Mouse (Mus musculus) midbrain, postnatal 0 days (tissue): ENCODE data around the gene Gm10638. TPM values are rescaled to one million over a fixed set of nuclear protein-coding genes. Genes with fewer than 3 reads are reported as not detected.

Experiments used
- ATAC-seq: fragments of 200-750 bp; cut with Nextera tagmentation; 2 replicates; pipeline ENCODE4 v1.8.0; 2017; ENCODE audit warnings: moderate number of reproducible peaks, mild to moderate bottlenecking, moderate TSS enrichment, moderate library complexity; ENCODE audit not compliant: low FRiP score
- DNase-seq: peaks from one replicate; pipeline ENCODE4 v3.0.0-alpha.2; 2015; ENCODE audit warnings: low spot score
- H3K27ac ChIP-seq: fragments of 300-500 bp; sonication (generic); 2 replicates; pipeline ENCODE4 v1.5.1; 2014; ENCODE audit warnings: low read depth, mild to moderate bottlenecking, low read length, mixed read lengths
- H3K27me3 ChIP-seq: fragments of 300-500 bp; sonication (generic); 2 replicates; pipeline ENCODE4 v1.6.1; 2014; ENCODE audit warnings: low read length, control low read depth, mixed read lengths; ENCODE audit not compliant: insufficient read depth
- H3K36me3 ChIP-seq: fragments of 300-500 bp; sonication (generic); 2 replicates; pipeline ENCODE4 v1.6.1; 2014; ENCODE audit warnings: low read length, control low read depth, mixed read lengths; ENCODE audit not compliant: insufficient read depth
- H3K4me1 ChIP-seq: fragments of 300-500 bp; sonication (generic); 2 replicates; pipeline ENCODE4 v1.6.1; 2014; ENCODE audit warnings: mild to moderate bottlenecking, control low read depth, antibody characterized with exemption, low read length, mixed read lengths; ENCODE audit not compliant: insufficient read depth
- H3K4me2 ChIP-seq: fragments of 300-500 bp; sonication (generic); 2 replicates; pipeline ENCODE4 v1.6.1; 2014; ENCODE audit warnings: low read depth, mild to moderate bottlenecking, low read length, mixed read lengths; ENCODE audit not compliant: poor library complexity, severe bottlenecking
- H3K4me3 ChIP-seq: fragments of 300-500 bp; sonication (generic); 2 replicates; pipeline ENCODE4 v1.5.1; 2014; ENCODE audit warnings: low read depth, mild to moderate bottlenecking, low read length, moderate library complexity
- H3K9ac ChIP-seq: fragments of 300-500 bp; sonication (generic); replicated peaks from 2 replicates; pipeline ENCODE4 v1.6.1; 2014; ENCODE audit warnings: mild to moderate bottlenecking, low read length, moderate library complexity, mixed read lengths; ENCODE audit not compliant: poor library complexity, severe bottlenecking
- H3K9me3 ChIP-seq: fragments of 300-500 bp; sonication (generic); 2 replicates; pipeline ENCODE4 v1.6.1; 2016; ENCODE audit warnings: low read length, control low read depth
- CTCF ChIP-seq: IDR thresholded peaks from 2 replicates; pipeline ENCODE4 v1.5.1; 2016; ENCODE audit warnings: antibody characterized with exemption, mild to moderate bottlenecking
- WGBS: fragments of 180-500 bp; shearing (Covaris S2); extraction: QIAGEN DNeasy Blood & Tissue Kit; methylation state at CpG from one replicate; pipeline ENCODE4 v1.1.7; 2014; 5-methylcytosine and 5-hydroxymethylcytosine counted together
- polyA plus RNA-seq: library from polyadenylated mRNA; unstranded; fragments of >200 nt; fragmentation: Nextera tagmentation; extraction: Ambion mirVana; gene quantifications from 2 replicates; pipeline ENCODE4 v1.2.1, GENCODE M21; 2015
- total RNA-seq: library from RNA; depleted of rRNA; stranded (reverse); fragments of >200 nt; gene quantifications from 2 replicates; pipeline ENCODE4 v1.2.3, GENCODE M21; 2014

The Gm10638 gene
- total and polyA plus RNA-seq, 2 experiments from 2014 or later, result 1.9 to 6.1 TPM

- no peak for TF ChIP-seq CTCF
- DNase-seq (no peak), ATAC-seq (no peak)
These were observed 932 bp upstream of the Gm10638 start for GRCm38 (mm10) chr8:86744313-86745220.

DNA sequence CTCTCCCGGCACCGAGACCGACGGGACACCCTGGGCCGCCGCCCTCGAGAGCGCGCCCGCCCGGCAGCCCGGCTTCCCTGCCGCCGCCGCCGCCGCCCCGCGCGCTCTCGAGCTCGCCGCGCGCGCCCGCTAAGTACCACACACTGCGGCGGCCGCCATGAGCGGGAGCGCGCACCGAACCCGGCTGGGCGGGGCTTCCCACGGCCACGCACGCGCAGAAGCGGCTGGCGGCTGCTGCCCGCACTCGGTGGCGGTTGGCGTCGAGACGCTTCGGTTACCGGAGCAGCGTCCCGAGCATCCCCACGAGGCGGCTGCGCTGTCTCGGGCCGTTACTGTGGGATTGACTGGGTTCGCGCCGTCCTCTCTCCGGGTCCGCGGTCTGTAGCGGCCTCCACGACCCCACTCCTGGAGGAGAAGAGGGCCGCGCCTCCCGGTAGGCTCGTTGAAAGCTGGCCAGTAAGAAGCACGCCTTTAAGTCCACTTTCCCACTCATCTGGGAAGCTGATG is 489 bp downstream of the Gm10638 start:
- WGBS, result under 1% methylated on average over 40 of the region's 70 CpGs
- TF ChIP-seq CTCF, result no peak

More at GRCm38 (mm10) chr8:86744313-86745220, 932 bp upstream of the Gm10638 start:
- WGBS, result 4% methylated on average over 18 of the region's 18 CpGs
- H3K36me3 ChIP-seq, result no peaks in the 10 kb centered on the region
- H3K4me2 ChIP-seq, result peak overlapping the region; percentile 78
- no peaks in the 10 kb centered on the region for H3K27me3 ChIP-seq
- peak overlapping the region; percentile 98 for H3K27ac ChIP-seq
- peaks cover 8% of the 10 kb centered on the region; the same call in 1 of the 2 replicates for H3K4me1 ChIP-seq
- no peaks in the 10 kb centered on the region for H3K9me3 ChIP-seq
- peak overlapping the region; percentile 80 for H3K4me3 ChIP-seq
- H3K9ac ChIP-seq, result peak overlapping the region; percentile 98

DNA sequence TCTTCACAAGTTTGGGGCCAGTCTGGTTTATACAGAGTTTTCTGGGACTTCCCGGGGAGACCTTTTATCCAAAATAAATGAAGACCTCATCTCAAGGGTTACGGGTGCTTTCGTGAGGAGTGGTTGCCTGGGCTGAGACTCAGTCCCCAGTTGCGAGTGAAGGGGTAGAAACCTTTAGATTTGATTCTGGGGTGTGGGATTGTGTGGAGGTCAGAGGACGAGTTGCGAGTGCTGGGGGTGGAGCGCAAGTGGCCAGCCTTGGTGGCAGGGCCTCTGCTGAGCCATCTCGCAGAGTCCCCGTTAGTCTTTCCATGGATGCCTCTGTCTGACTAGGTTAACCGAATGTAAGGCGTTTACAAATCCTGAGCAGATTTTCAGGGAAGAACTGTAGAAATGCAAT is 1.0 kb downstream of the Gm10638 start:
- Histone ChIP-seq H3K27me3 (no peaks in the 10 kb centered on the region), H3K4me1 (peaks cover 8% of the 10 kb centered on the region; the same call in 1 of the 2 replicates), H3K27ac (peak overlapping the region; percentile 98), H3K4me2 (peak overlapping the region; percentile 78), H3K4me3 (peak overlapping the region; percentile 80), H3K36me3 (no peaks in the 10 kb centered on the region), H3K9me3 (no peaks in the 10 kb centered on the region), H3K9ac (peak overlapping the region; percentile 98)
- no peak for DNase-seq
- no peak for TF ChIP-seq CTCF
- WGBS, result 1% methylated on average over 11 of the region's 11 CpGs
- peak; percentile 31; the same call in 1 of the 2 replicates for ATAC-seq

More for the DNA sequence above, 489 bp downstream of the Gm10638 start:
- Histone ChIP-seq H3K9ac (peak overlapping the region; percentile 98), H3K4me2 (peak overlapping the region; percentile 78), H3K36me3 (no peaks in the 10 kb centered on the region), H3K4me3 (peak overlapping the region; percentile 80), H3K4me1 (peaks cover 8% of the 10 kb centered on the region; the same call in 1 of the 2 replicates), H3K9me3 (no peaks in the 10 kb centered on the region), H3K27me3 (no peaks in the 10 kb centered on the region), H3K27ac (peak overlapping the region; percentile 98)
- ATAC-seq (peak; percentile 89), DNase-seq (peak; percentile 93)

- H3K27me3 ChIP-seq, result no peaks in the 10 kb centered on the region
- DNase-seq (no peak), ATAC-seq (no peak)
- no peak overlapping the region for H3K27ac ChIP-seq
- TF ChIP-seq CTCF, result no peak
- no peaks in the 10 kb centered on the region for H3K4me1 ChIP-seq
- no peaks in the 10 kb centered on the region for H3K9me3 ChIP-seq
- H3K4me2 ChIP-seq, result no peak overlapping the region
- H3K9ac ChIP-seq, result no peak overlapping the region
- 50% methylated on average over 2 of the region's 2 CpGs for WGBS
- H3K4me3 ChIP-seq, result no peak overlapping the region
- no peaks in the 10 kb centered on the region for H3K36me3 ChIP-seq
These were observed 4.3 kb downstream of the Gm10638 start for GRCm38 (mm10) chr8:86749842-86750241.

GRCm38 (mm10) chr8:86756948-86757733 is 11.6 kb downstream of the Gm10638 start:
- 15% methylated on average over 23 of the region's 23 CpGs for WGBS
- Histone ChIP-seq H3K4me1 (no peaks in the 10 kb centered on the region), H3K36me3 (no peaks in the 10 kb centered on the region), H3K9me3 (no peaks in the 10 kb centered on the region), H3K27me3 (no peaks in the 10 kb centered on the region), H3K4me3 (no peak overlapping the region), H3K4me2 (peak overlapping the region; percentile 32), H3K27ac (no peak overlapping the region), H3K9ac (no peak overlapping the region)
- no peak for TF ChIP-seq CTCF
- peak; percentile 23 for DNase-seq
- ATAC-seq, result no peak
